Mouse (Mus musculus) layer of hippocampus, adult 18-20 months (tissue): ENCODE measurements around the gene Calhm4. TPM values are rescaled to one million over a fixed set of nuclear protein-coding genes. Genes with fewer than 3 reads are reported as not detected.
"Not testable (repeated sequence)": the region's sequence is repeated elsewhere in the genome, so short reads cannot be mapped to it uniquely, and the experiment has no call there.

Source experiments
- DNase-seq, 2 experiments: peaks; one replicate each; pipeline ENCODE4 v3.0.0; 2022; ENCODE audit warnings: low spot score in 2 of 2
- total RNA-seq, 2 experiments: library from RNA; stranded (reverse); gene quantifications; 2 replicates each; pipeline ENCODE4 v1.2.3; 2021

The Calhm4 gene
- total RNA-seq, 2 experiments from 2014 or later = not detected

DNA sequence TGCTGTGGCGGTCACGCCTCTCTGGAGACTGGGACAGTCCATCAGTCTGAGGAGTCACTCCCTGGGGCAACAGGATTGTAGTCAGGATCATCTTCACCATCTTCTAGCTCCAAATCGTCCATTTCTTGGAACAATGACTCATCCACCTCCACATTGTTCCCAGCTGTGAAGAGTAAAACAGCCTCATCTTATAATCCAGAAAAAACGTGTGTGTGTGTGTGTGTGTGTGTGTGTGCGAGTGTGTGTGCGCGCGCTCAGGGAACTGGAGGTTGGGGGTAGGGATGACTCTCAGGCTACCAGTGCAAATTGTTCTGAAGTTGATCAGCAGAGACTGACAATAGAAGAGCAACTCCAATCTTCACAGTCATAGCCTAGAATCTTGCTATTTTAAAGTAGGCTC is 47.4 kb downstream of the Calhm4 start:
- not testable (repeated sequence) for DNase-seq

Other genes starting within 250 kb of the Calhm4 start
- not detected for gene Sult3a1, start 186.6 kb downstream of the Calhm4 start, total RNA-seq
- 1 to 10 TPM; 5.1 to 5.5 TPM for gene Rsph4a, start 139.2 kb downstream of the Calhm4 start, total RNA-seq
- 10 to 100 TPM; 13.7 to 15.3 TPM for gene Zup1, start 93.0 kb downstream of the Calhm4 start, total RNA-seq
- 100 to 1,000 TPM; 101 to 103 TPM for gene Rwdd1, start 24.7 kb downstream of the Calhm4 start, total RNA-seq
- gene Trappc3l, start 6.7 kb downstream of the Calhm4 start, total RNA-seq = under 1 TPM in 1 of 2 experiments, not detected in 1; 0.64 TPM
- 1 to 10 TPM; 4.0 to 4.1 TPM for gene Calhm5, start 52.2 kb upstream of the Calhm4 start, total RNA-seq
- gene Calhm6, start 83.7 kb upstream of the Calhm4 start, total RNA-seq = not detected
- 1 to 10 TPM; 4.9 to 5.6 TPM for gene Dse, start 163.4 kb upstream of the Calhm4 start, total RNA-seq
- 100 to 1,000 TPM; 177 to 179 TPM for gene Tspyl1, start 237.9 kb upstream of the Calhm4 start, total RNA-seq